Mouse (Mus musculus): ENCODE results near the gene Pxk. TPM values are rescaled to one million over a fixed set of nuclear protein-coding genes. Genes with fewer than 3 reads are reported as not detected.
A peak's percentile ranks its signal among the peaks of the same experiment; 100 is the strongest.

The Pxk gene
- polyA plus RNA-seq, 1 experiment from 2014 or later = 67.9 TPM

DNA sequence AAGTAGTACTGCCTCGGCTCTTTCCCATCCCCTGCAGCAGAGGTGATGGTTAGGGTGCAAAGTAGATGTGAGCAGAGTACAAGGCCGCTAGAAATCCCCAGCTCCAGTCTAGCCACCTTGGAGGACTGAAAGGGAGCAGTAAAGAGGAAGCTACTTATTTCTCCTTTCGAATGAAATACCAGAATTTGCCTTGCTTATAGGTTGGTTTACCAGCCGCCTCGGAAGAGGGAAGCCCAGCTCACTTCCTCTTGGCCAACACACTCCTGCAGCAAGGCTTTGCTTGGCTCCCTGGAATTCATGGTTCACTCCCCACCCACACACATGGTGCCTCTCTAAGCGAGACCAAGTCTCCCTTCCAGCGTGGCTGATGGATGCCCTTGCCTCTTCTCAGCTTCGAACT is 34.8 kb downstream of the Pxk start:
- Histone ChIP-seq H3K9ac (ENCODE audit: low read depth, low read length) (no peak overlapping the region), H3K27me3 (replicated peaks; ENCODE audit: control insufficient read depth, insufficient read depth, low read length) (no peaks in the 10 kb centered on the region), H3K27ac (ENCODE audit: low read depth, low read length) (no peak overlapping the region), H3K36me3 (ENCODE audit: control insufficient read depth, insufficient read depth, low read length) (0 out of 2 replicates have a peak, but pooled peaks cover 9% of the 10 kb centered on the region), H3K9me3 (ENCODE audit: control insufficient read depth, low read length) (no peaks in the 10 kb centered on the region), H3K4me2 (ENCODE audit: low read length) (no peak overlapping the region), H3K4me1 (ENCODE audit: control insufficient read depth, insufficient read depth, low read depth, low read length) (no peaks in the 10 kb centered on the region; the same call in 1 of the 2 replicates), H3K4me3 (ENCODE audit: low read length) (no peak overlapping the region)
- ATAC-seq = no peak
- 83% methylated on average over 8 of the region's 8 CpGs for WGBS

DNA sequence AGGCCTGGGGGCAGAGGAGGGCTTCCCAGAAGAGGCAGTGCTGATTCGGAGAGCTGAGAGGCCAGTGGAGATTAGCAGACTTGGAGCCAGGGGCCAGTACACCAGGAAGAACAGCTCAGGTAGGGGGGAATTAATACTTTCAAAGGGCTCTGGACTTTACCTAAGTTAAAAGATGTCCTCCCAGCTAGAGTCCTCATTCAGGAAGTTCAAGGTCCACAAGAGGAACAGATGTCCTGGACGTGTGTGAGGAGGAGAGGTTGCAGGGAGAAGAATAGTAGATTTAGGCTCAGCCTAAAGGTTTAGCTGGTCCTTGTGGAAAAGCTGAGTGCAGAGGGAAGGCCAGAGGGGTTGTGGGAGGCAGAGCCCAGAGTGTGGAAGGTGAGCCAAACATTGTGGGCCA is 36.2 kb downstream of the Pxk start:
- Histone ChIP-seq H3K4me2 (ENCODE audit: low read length) (no peak overlapping the region), H3K4me3 (ENCODE audit: low read length) (no peak overlapping the region), H3K36me3 (ENCODE audit: control insufficient read depth, insufficient read depth, low read length) (0 out of 2 replicates have a peak, but pooled peaks cover 9% of the 10 kb centered on the region), H3K4me1 (ENCODE audit: control insufficient read depth, insufficient read depth, low read depth, low read length) (no peaks in the 10 kb centered on the region; the same call in 1 of the 2 replicates), H3K27me3 (replicated peaks; ENCODE audit: control insufficient read depth, insufficient read depth, low read length) (no peaks in the 10 kb centered on the region), H3K27ac (ENCODE audit: low read depth, low read length) (no peak overlapping the region), H3K9me3 (ENCODE audit: control insufficient read depth, low read length) (no peaks in the 10 kb centered on the region), H3K9ac (ENCODE audit: low read depth, low read length) (no peak overlapping the region)
- WGBS = 79% methylated on average over 2 of the region's 2 CpGs
- ATAC-seq = no peak

DNA sequence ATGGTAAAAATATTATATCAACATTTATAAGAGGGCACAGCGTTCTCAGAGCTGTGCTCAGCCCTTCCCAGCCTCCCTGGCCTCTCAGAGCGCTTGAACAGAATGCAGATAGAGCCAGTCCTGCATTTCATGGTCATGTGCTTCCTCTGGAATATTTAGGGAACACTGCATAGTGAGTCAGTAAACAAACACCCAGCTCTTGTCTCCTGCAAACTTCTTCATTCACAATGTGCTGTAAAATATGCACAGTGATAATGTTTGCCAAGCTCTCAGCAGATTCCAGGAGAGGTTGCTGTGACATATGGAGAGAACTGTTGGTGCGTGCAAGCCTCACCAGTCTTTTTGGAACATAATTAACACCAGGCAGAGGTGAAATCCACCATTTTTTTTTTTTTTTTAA is 37.1 kb downstream of the Pxk start:
- H3K9ac ChIP-seq (ENCODE audit: low read depth, low read length) = no peak overlapping the region
- no peaks in the 10 kb centered on the region for H3K9me3 ChIP-seq (ENCODE audit: control insufficient read depth, low read length)
- H3K36me3 ChIP-seq (ENCODE audit: control insufficient read depth, insufficient read depth, low read length) = 0 out of 2 replicates have a peak, but pooled peaks cover 9% of the 10 kb centered on the region
- no peaks in the 10 kb centered on the region; the same call in 1 of the 2 replicates for H3K4me1 ChIP-seq (ENCODE audit: control insufficient read depth, insufficient read depth, low read depth, low read length)
- no peak overlapping the region for H3K4me2 ChIP-seq (ENCODE audit: low read length)
- H3K27ac ChIP-seq (ENCODE audit: low read depth, low read length) = no peak overlapping the region
- ATAC-seq = peak; percentile 77
- H3K27me3 ChIP-seq (replicated peaks; ENCODE audit: control insufficient read depth, insufficient read depth, low read length) = no peaks in the 10 kb centered on the region
- 50% methylated on average over 3 of the region's 3 CpGs for WGBS
- no peak overlapping the region for H3K4me3 ChIP-seq (ENCODE audit: low read length)

DNA sequence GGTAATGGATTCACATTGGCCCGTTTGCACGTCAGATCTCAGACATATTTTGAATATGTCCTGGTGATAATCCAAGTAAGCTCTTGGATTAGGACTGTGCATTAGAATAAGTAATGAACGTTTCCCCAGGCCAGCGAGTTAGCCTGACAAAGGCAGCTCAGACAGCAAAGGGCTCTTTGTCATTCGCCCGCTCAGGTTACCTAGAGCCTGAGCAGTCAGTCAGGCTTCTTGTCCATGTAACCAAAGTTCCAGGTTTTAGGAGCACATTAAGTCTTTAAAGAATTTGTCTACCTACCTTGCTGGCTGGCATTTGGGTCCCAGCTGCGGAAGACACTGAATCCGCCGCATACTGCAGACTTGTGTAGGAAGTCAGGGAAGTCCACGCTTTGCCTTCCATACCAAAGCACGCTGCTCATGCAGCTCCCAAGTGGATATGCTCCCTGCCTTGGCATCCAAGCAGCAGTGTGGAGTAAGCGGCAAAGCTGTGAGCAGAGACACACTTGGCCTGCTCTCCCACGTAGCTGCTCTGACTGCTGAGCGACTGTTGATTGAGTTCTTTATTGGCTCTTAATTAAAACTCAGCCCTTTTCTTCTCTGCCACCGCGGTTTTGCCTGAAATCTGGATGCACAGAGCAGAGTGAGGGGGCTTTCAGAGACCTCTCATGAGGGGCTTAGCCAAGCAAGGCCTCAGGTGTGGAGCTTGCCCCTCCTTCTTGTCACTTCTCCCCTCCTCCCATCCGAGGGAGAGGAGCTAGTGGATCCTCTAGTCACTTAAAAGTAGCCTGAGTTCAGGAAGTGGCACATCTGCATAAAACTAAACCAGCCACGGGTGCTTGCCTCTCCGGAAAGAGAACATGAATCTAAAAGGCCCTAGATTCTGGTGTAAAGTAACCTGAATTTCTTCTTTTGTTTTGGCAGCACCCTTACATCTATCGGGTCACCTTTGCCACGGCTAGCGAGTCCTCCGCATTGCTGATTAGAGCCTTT is 42.0 kb downstream of the Pxk start:
- H3K27me3 ChIP-seq (replicated peaks; ENCODE audit: control insufficient read depth, insufficient read depth, low read length) = no peaks in the 10 kb centered on the region
- WGBS = 50% methylated on average over 23 of the region's 23 CpGs
- H3K4me1 ChIP-seq (ENCODE audit: control insufficient read depth, insufficient read depth, low read depth, low read length) = no peaks in the 10 kb centered on the region
- no peak overlapping the region for H3K4me3 ChIP-seq (ENCODE audit: low read length)
- H3K4me2 ChIP-seq (ENCODE audit: low read length) = no peak overlapping the region
- no peaks in the 10 kb centered on the region for H3K9me3 ChIP-seq (ENCODE audit: control insufficient read depth, low read length)
- no peak overlapping the region; the same call in 1 of the 2 replicates for H3K27ac ChIP-seq (ENCODE audit: low read depth, low read length)
- ATAC-seq = peak; percentile 69; the same call in 1 of the 2 replicates
- H3K9ac ChIP-seq (ENCODE audit: low read depth, low read length) = no peak overlapping the region
- peaks cover 18% of the 10 kb centered on the region for H3K36me3 ChIP-seq (ENCODE audit: control insufficient read depth, insufficient read depth, low read length)

DNA sequence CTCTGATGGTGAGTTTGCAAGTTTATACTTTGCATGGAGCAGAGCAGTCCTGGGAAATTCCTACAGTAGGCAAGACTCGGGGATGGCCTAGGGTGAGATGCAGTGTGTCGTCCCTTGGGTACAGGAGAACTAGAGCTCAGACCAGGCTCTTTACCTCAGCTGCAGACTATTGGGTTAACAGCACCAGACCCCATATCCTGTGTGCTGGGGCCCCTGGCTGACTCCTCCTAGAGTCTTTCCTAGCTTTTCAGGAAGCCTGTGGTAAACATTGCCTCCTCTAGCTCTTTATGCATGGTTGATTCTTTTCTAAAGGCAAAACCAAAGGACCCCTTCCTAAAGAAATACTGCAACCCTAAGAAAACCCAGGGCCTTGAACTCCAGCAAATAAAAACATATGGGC is 43.1 kb downstream of the Pxk start:
- Histone ChIP-seq H3K9me3 (ENCODE audit: control insufficient read depth, low read length) (no peaks in the 10 kb centered on the region), H3K9ac (ENCODE audit: low read depth, low read length) (no peak overlapping the region), H3K4me2 (ENCODE audit: low read length) (no peak overlapping the region), H3K27ac (ENCODE audit: low read depth, low read length) (no peak overlapping the region), H3K4me3 (ENCODE audit: low read length) (no peak overlapping the region), H3K27me3 (replicated peaks; ENCODE audit: control insufficient read depth, insufficient read depth, low read length) (no peaks in the 10 kb centered on the region), H3K36me3 (ENCODE audit: control insufficient read depth, insufficient read depth, low read length) (peaks cover 20% of the 10 kb centered on the region), H3K4me1 (ENCODE audit: control insufficient read depth, insufficient read depth, low read depth, low read length) (no peaks in the 10 kb centered on the region)
- 68% methylated on average over 2 of the region's 2 CpGs for WGBS
- no peak for ATAC-seq

DNA sequence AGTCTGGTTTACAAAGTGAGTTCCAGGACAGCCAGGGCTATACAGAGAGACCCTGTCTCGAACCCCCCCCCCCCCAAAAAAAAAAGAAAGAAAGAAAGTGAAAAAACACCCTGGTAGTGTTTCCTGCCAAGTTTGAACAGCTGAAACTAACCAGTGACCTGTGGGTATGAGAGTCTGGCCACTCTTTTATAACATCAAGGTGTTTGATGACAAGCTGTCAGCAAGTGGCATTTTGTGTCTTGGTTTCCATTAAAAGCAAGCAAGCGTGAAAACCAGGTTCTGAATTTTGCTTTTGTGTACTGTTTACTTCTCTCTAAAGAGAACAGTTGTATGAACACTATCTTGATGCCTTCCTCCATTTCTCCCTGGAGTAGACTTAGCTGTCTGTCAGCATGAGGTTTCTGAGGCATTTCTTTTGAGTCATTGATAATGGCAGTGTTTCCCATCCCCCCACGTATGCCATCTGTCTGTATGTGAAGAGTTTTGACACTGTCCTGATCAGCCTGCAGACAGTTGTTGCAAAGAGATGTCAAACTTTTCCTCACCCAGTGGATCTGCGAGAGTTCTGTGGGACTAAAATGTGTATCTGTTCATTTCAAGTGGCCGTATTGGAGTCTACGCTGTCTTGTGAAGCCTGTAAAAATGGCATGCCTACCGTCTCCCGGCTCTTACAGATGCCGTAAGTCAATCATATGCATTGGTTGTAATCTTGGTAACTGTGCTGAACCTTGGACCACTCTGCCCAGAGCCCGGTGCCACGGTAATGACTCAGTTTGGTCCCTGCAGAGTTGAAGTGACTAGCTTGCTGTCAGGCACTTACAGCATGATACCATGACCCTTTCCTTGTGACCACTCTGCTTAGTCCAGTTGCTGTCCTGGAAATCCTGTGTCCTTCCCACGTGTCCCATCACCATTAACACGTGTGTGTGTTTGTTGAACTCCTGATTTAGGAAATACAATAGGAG is 47.9 kb downstream of the Pxk start:
- Histone ChIP-seq H3K4me1 (ENCODE audit: control insufficient read depth, insufficient read depth, low read depth, low read length) (no peaks in the 10 kb centered on the region), H3K4me2 (ENCODE audit: low read length) (no peak overlapping the region), H3K4me3 (ENCODE audit: low read length) (no peak overlapping the region), H3K9ac (ENCODE audit: low read depth, low read length) (no peak overlapping the region), H3K36me3 (ENCODE audit: control insufficient read depth, insufficient read depth, low read length) (peaks cover 31% of the 10 kb centered on the region), H3K9me3 (ENCODE audit: control insufficient read depth, low read length) (no peaks in the 10 kb centered on the region), H3K27me3 (replicated peaks; ENCODE audit: control insufficient read depth, insufficient read depth, low read length) (no peaks in the 10 kb centered on the region), H3K27ac (ENCODE audit: low read depth, low read length) (no peak overlapping the region)
- WGBS = 88% methylated on average over 13 of the region's 13 CpGs
- no peak for ATAC-seq

DNA sequence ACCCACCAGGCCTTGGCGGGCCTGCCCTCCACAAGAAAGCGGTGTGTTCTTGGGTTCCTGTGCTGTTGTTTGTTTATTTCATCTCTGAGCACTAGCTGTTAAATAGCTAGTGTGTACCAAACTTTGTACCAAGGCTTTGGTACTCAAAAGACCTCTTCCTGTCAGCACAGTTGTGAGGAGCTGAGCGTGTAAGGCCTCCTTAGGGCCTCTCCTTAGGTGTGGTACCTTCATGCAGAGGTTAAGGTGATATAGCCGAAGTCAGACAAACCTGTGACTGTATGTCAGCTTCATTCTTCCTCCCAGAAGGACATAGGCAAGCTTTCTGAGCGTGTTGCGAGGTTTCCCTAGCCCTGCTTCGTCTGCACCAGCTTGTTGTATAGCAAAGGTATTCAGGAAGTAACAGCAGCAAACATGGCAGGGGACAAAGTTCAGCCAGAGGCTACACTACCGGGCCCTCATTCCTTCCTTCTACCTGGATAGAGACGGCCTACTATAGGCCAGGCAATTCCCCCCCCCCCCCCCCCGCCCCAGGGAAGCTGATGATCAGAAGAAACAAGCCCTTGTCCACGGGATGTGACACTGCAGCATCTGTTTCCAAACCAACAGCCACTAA is 48.7 kb downstream of the Pxk start:
- H3K36me3 ChIP-seq (ENCODE audit: control insufficient read depth, insufficient read depth, low read length) = peaks cover 27% of the 10 kb centered on the region

DNA sequence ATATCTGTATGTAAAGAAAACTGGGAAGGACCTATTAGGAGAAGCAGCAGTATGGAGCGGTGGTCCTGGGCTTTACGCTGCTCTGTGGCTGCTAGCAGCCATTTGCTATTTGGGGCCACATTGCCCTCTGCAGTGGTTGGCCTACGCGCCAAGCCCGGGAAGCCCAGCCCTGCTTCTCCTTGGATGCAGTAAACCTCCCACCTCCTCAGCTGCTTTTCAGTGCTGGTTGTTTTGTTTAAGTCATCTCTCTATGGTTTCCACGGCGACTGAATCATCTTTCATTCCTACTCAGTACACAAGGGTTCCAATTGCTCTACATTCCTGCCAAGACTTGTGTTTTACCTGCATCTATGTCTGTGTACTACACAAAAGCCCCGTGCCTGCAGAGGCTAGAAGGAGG is 50.8 kb downstream of the Pxk start:
- Histone ChIP-seq H3K4me3 (ENCODE audit: low read length) (no peak overlapping the region), H3K4me1 (ENCODE audit: control insufficient read depth, insufficient read depth, low read depth, low read length) (no peaks in the 10 kb centered on the region), H3K27me3 (replicated peaks; ENCODE audit: control insufficient read depth, insufficient read depth, low read length) (no peaks in the 10 kb centered on the region), H3K27ac (ENCODE audit: low read depth, low read length) (no peak overlapping the region), H3K4me2 (ENCODE audit: low read length) (no peak overlapping the region), H3K9me3 (ENCODE audit: control insufficient read depth, low read length) (no peaks in the 10 kb centered on the region), H3K9ac (ENCODE audit: low read depth, low read length) (no peak overlapping the region), H3K36me3 (ENCODE audit: control insufficient read depth, insufficient read depth, low read length) (peaks cover 31% of the 10 kb centered on the region)
- 0 out of 2 replicates have a peak, but pooled peaks have one; percentile 30 for ATAC-seq
- WGBS = 71% methylated on average over 8 of the region's 8 CpGs

More for the DNA sequence above, 48.7 kb downstream of the Pxk start:
- no peak overlapping the region for H3K4me3 ChIP-seq (ENCODE audit: low read length)
- H3K27ac ChIP-seq (ENCODE audit: low read depth, low read length) = no peak overlapping the region
- H3K4me1 ChIP-seq (ENCODE audit: control insufficient read depth, insufficient read depth, low read depth, low read length) = no peaks in the 10 kb centered on the region
- H3K27me3 ChIP-seq (replicated peaks; ENCODE audit: control insufficient read depth, insufficient read depth, low read length) = no peaks in the 10 kb centered on the region
- no peak overlapping the region for H3K4me2 ChIP-seq (ENCODE audit: low read length)
- 87% methylated on average over 11 of the region's 11 CpGs for WGBS
- H3K9ac ChIP-seq (ENCODE audit: low read depth, low read length) = no peak overlapping the region
- H3K9me3 ChIP-seq (ENCODE audit: control insufficient read depth, low read length) = no peaks in the 10 kb centered on the region
- ATAC-seq = no peak

Measured in hindbrain, embryonic 16.5 days (tissue).